Mouse (Mus musculus): ENCODE data around the gene Eme2. TPM values are rescaled to one million over a fixed set of nuclear protein-coding genes. Genes with fewer than 3 reads are reported as not detected.

Eme2 gene
- total and polyA plus RNA-seq, 2 experiments: 20.5 to 31.2 TPM

- peaks cover 46% of the 10 kb centered on the region for H3K36me3 ChIP-seq (ENCODE audit: control insufficient read depth, insufficient read depth, low read length)
- peaks cover 14% of the 10 kb centered on the region; the same call in 1 of the 2 replicates for H3K79me2 ChIP-seq (ENCODE audit: control insufficient read depth, insufficient read depth, low read length)
- H3K27ac ChIP-seq (replicated peaks; ENCODE audit: insufficient read depth, low read depth, low read length): peak overlapping the region; percentile 2
- WGBS: 57% methylated on average over 3 of the region's 3 CpGs
- no peaks in the 10 kb centered on the region for H3K27me3 ChIP-seq (ENCODE audit: control insufficient read depth, insufficient read depth, low read length)
- H3K9ac ChIP-seq (ENCODE audit: low read depth, low read length): 0 out of 2 replicates have a peak overlapping the region, but pooled peaks have one; percentile 31
- no peak for DNase-seq (ENCODE audit: extremely low read depth, low read depth, low spot score)
- H3K4me3 ChIP-seq (ENCODE audit: insufficient read depth, low read depth, low read length): no peak overlapping the region
- peaks cover 30% of the 10 kb centered on the region for H3K4me1 ChIP-seq (ENCODE audit: control insufficient read depth, insufficient read depth, low read length)
- TF ChIP-seq CTCF (IDR thresholded peaks at IDR 0.05; ENCODE audit: low read depth, low read length) (no peak), POLR2A (IDR thresholded peaks at IDR 0.05; ENCODE audit: extremely low read depth, insufficient read depth, low read length) (no peak)
These were observed 38.9 kb downstream of the Eme2 start for GRCm38 (mm10) chr17:24855838-24856464.

- Histone ChIP-seq H3K79me2 (ENCODE audit: control insufficient read depth, insufficient read depth, low read length) (peaks cover 18% of the 10 kb centered on the region; the same call in 1 of the 2 replicates), H3K36me3 (ENCODE audit: control insufficient read depth, insufficient read depth, low read length) (peaks cover 29% of the 10 kb centered on the region), H3K4me3 (ENCODE audit: insufficient read depth, low read depth, low read length) (peak overlapping the region; percentile 88), H3K4me1 (ENCODE audit: control insufficient read depth, insufficient read depth, low read length) (peaks cover 16% of the 10 kb centered on the region), H3K27ac (replicated peaks; ENCODE audit: insufficient read depth, low read depth, low read length) (peak overlapping the region; percentile 93), H3K27me3 (ENCODE audit: control insufficient read depth, insufficient read depth, low read length) (no peaks in the 10 kb centered on the region), H3K9ac (ENCODE audit: low read depth, low read length) (peak overlapping the region; percentile 96)
- TF ChIP-seq CTCF (IDR thresholded peaks at IDR 0.05; ENCODE audit: low read depth, low read length) (no peak), POLR2A (IDR thresholded peaks at IDR 0.05; ENCODE audit: extremely low read depth, insufficient read depth, low read length) (no peak)
- peak; percentile 51 for DNase-seq (ENCODE audit: extremely low read depth, low read depth, low spot score)
- WGBS: 36% methylated on average over 10 of the region's 10 CpGs
These were observed 43.3 kb downstream of the Eme2 start for GRCm38 (mm10) chr17:24851381-24852125.

- DNase-seq (ENCODE audit: extremely low read depth, low read depth, low spot score): peak; percentile 51
- Histone ChIP-seq H3K36me3 (ENCODE audit: control insufficient read depth, insufficient read depth, low read length) (peaks cover 23% of the 10 kb centered on the region), H3K9ac (ENCODE audit: low read depth, low read length) (peak overlapping the region; percentile 96), H3K4me3 (ENCODE audit: insufficient read depth, low read depth, low read length) (peak overlapping the region; percentile 88), H3K27ac (replicated peaks; ENCODE audit: insufficient read depth, low read depth, low read length) (peak overlapping the region; percentile 93), H3K79me2 (ENCODE audit: control insufficient read depth, insufficient read depth, low read length) (peaks cover 18% of the 10 kb centered on the region; the same call in 1 of the 2 replicates), H3K4me1 (ENCODE audit: control insufficient read depth, insufficient read depth, low read length) (peaks cover 12% of the 10 kb centered on the region), H3K27me3 (ENCODE audit: control insufficient read depth, insufficient read depth, low read length) (no peaks in the 10 kb centered on the region)
- under 1% methylated on average over 20 of the region's 20 CpGs for WGBS
- no peak for TF ChIP-seq POLR2A (IDR thresholded peaks at IDR 0.05; ENCODE audit: extremely low read depth, insufficient read depth, low read length)
- no peak for TF ChIP-seq CTCF (IDR thresholded peaks at IDR 0.05; ENCODE audit: low read depth, low read length)
These were observed 44.1 kb downstream of the Eme2 start for GRCm38 (mm10) chr17:24850773-24851127.

- DNase-seq (ENCODE audit: extremely low read depth, low read depth, low spot score): peak; percentile 97
- peaks cover 19% of the 10 kb centered on the region for H3K36me3 ChIP-seq (ENCODE audit: control insufficient read depth, insufficient read depth, low read length)
- peaks cover 7% of the 10 kb centered on the region for H3K4me1 ChIP-seq (ENCODE audit: control insufficient read depth, insufficient read depth, low read length)
- WGBS: under 1% methylated on average over 58 of the region's 58 CpGs
- H3K4me3 ChIP-seq (ENCODE audit: insufficient read depth, low read depth, low read length): peak within 1 kb of the TSS; percentile 88
- TF ChIP-seq POLR2A (IDR thresholded peaks at IDR 0.05; ENCODE audit: extremely low read depth, insufficient read depth, low read length) (peak; percentile 95), CTCF (IDR thresholded peaks at IDR 0.05; ENCODE audit: low read depth, low read length) (no peak)
- peak within 1 kb of the TSS; percentile 96 for H3K27ac ChIP-seq (replicated peaks; ENCODE audit: insufficient read depth, low read depth, low read length)
- H3K9ac ChIP-seq (ENCODE audit: low read depth, low read length): peak within 1 kb of the TSS; percentile 96
- peaks cover 18% of the 10 kb centered on the region; the same call in 1 of the 2 replicates for H3K79me2 ChIP-seq (ENCODE audit: control insufficient read depth, insufficient read depth, low read length)
- no peaks in the 10 kb centered on the region for H3K27me3 ChIP-seq (ENCODE audit: control insufficient read depth, insufficient read depth, low read length)
These were observed 44.7 kb downstream of the Eme2 start, which contains the start of gene Fahd1 for GRCm38 (mm10) chr17:24850065-24850772. TSS of gene Fahd1 (minus strand) at chr17:24850364.

- no peak for DNase-seq (ENCODE audit: extremely low read depth, low read depth, low spot score)
- Histone ChIP-seq H3K27me3 (ENCODE audit: control insufficient read depth, insufficient read depth, low read length) (no peaks in the 10 kb centered on the region), H3K27ac (replicated peaks; ENCODE audit: insufficient read depth, low read depth, low read length) (peak overlapping the region; percentile 96), H3K79me2 (ENCODE audit: control insufficient read depth, insufficient read depth, low read length) (peaks cover 18% of the 10 kb centered on the region; the same call in 1 of the 2 replicates), H3K4me1 (ENCODE audit: control insufficient read depth, insufficient read depth, low read length) (peaks cover 7% of the 10 kb centered on the region), H3K9ac (ENCODE audit: low read depth, low read length) (peak overlapping the region; percentile 84), H3K4me3 (ENCODE audit: insufficient read depth, low read depth, low read length) (peak overlapping the region; percentile 75), H3K36me3 (ENCODE audit: control insufficient read depth, insufficient read depth, low read length) (peaks cover 15% of the 10 kb centered on the region)
- TF ChIP-seq POLR2A (IDR thresholded peaks at IDR 0.05; ENCODE audit: extremely low read depth, insufficient read depth, low read length) (no peak), CTCF (IDR thresholded peaks at IDR 0.05; ENCODE audit: low read depth, low read length) (peak; percentile 52)
- under 1% methylated on average over 21 of the region's 21 CpGs for WGBS
These were observed 45.2 kb downstream of the Eme2 start for GRCm38 (mm10) chr17:24849733-24850064.
